Mouse (Mus musculus): ENCODE measurements at regions not wholly inside any gene's neighbourhood (a gene's known extent, or its start where the extent isn't known, plus 50 kb on each side); places are given as distances from the start of the nearest gene placed in this dataset.
A peak's percentile ranks its signal among the peaks of the same experiment; 100 is the strongest.

GRCm38 (mm10) chr17:88307082-88307481 lies 133.4 kb upstream of the Foxn2 start:
- peak; percentile 76 for DNase-seq

- peak; percentile 77 for DNase-seq
Measured at GRCm38 (mm10) chr17:88307826-88308225, 132.7 kb upstream of the Foxn2 start.

- DNase-seq, result peak; percentile 55
Measured at GRCm38 (mm10) chr17:88312876-88313275, 127.6 kb upstream of the Foxn2 start.

- DNase-seq, result peak; percentile 76
Measured at GRCm38 (mm10) chr17:88316213-88316967, 124.1 kb upstream of the Foxn2 start.

- peak; percentile 62 for DNase-seq
Measured at GRCm38 (mm10) chr17:88317311-88317710, 123.2 kb upstream of the Foxn2 start.

- peak; percentile 40 for DNase-seq
Measured at GRCm38 (mm10) chr17:88317806-88318205, 122.7 kb upstream of the Foxn2 start.

GRCm38 (mm10) chr17:88318207-88318791 lies 122.2 kb upstream of the Foxn2 start:
- DNase-seq, result peak; percentile 95

GRCm38 (mm10) chr17:88318936-88319335 lies 121.6 kb upstream of the Foxn2 start:
- DNase-seq, result peak; percentile 80

- DNase-seq, result no peak
Measured at GRCm38 (mm10) chr17:88320686-88321085, 119.8 kb upstream of the Foxn2 start.

- DNase-seq, result no peak
Measured at GRCm38 (mm10) chr17:88325326-88325909, 115.1 kb upstream of the Foxn2 start.

GRCm38 (mm10) chr17:88325910-88326739 lies 114.4 kb upstream of the Foxn2 start:
- DNase-seq, result no peak

- DNase-seq, result no peak
Measured at GRCm38 (mm10) chr17:88326740-88327123, 113.8 kb upstream of the Foxn2 start.

- DNase-seq, result no peak
Measured at GRCm38 (mm10) chr17:88327791-88328190, 112.7 kb upstream of the Foxn2 start.

- no peak for DNase-seq
Measured at GRCm38 (mm10) chr17:88328807-88329206, 111.7 kb upstream of the Foxn2 start.

- peak; percentile 96 for DNase-seq
Measured at GRCm38 (mm10) chr17:88329715-88330114, 110.8 kb upstream of the Foxn2 start.

GRCm38 (mm10) chr17:88330129-88330528 lies 110.4 kb upstream of the Foxn2 start:
- no peak for DNase-seq

- DNase-seq, result peak; percentile 59
Measured at GRCm38 (mm10) chr17:88333816-88334215, 106.7 kb upstream of the Foxn2 start.

GRCm38 (mm10) chr17:88335271-88335670 lies 105.2 kb upstream of the Foxn2 start:
- no peak for DNase-seq

GRCm38 (mm10) chr17:88336140-88336769 lies 104.3 kb upstream of the Foxn2 start:
- peak; percentile 97 for DNase-seq

- peak; percentile 92 for DNase-seq
Measured at GRCm38 (mm10) chr17:88337649-88338404, 102.7 kb upstream of the Foxn2 start.

- DNase-seq, result peak; percentile 86
Measured at GRCm38 (mm10) chr17:88341141-88341540, 99.4 kb upstream of the Foxn2 start.

- peak; percentile 95 for DNase-seq
Measured at GRCm38 (mm10) chr17:88341599-88341998, 98.9 kb upstream of the Foxn2 start.
